Mouse (Mus musculus): Measurements from ENCODE around the gene Nelfa. TPM values are rescaled to one million over a fixed set of nuclear protein-coding genes. Genes with fewer than 3 reads are reported as not detected.

Nelfa gene
- 14.8 and 15.7 TPM in 2 replicates for polyA plus RNA-seq (2012; rRNA removed)

DNA sequence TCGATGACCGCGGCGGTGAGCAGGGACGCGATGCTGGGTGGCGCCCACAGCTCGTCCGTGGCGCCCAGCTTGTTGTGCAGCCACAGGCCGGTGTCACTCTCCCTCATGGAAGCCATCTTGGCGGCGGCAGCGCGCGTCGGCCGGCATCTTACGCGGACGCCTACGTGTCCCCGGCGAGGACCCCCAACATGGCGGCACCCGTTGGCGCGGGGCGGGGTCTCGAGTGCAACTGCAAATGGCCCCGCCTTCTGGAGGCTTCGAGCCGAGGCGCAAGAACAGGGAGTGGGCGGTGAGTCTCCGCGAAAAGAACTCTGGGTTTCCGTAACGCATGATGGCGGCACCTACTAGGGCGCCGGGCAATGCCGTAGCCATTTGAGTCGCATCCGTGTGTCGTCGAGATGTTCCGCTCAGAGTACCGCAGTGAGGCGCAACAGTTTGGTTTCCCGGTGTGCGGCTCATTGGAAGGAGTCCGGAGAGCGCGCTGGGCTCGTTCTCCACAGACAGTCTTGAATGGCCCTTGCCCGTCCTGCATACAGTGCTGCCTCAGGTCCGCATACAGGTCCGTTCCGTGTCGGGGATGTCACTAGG is at the start of gene Nelfa:
Gene Nelfa (minus strand): TSS at position 294 of the 588 bp plus-strand sequence.

DNA sequence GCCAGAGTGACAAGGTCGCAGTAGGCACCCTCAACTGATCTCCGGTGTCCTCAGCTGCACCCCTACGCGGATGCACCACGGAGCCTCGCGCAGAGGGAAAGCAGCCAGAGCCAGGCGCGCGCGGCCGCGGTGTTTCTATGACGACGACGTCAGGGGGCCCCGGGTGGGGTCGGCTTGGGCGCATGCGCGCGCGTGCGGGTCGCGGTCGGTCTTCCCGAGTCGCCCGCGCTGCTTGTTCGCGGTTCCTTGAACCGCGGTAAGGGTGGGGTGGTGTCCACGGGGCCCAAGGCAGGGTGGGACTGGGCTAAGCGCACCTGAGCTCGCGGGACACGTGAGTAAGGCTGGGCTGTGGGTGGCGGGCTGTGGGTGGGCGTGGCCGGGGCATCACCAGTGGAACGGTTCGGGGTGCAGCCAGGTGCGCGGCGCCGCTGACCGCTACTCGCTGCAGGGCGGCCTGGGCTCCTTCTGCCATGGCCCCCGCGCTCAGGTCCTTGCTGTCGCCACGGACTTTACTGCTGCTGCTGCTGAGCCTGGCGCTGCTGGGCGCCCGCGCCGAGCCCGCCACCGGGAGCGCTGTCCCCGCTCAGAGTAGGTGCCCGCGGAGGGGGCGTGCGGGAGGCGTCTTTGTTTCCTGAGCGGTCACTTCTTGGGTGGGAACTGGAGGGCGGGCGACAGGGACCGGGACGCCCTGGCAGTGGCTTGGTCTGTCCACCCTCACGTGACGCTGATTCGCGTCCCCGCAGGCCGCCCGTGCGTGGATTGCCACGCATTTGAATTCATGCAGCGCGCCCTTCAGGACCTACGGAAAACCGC is 47.3 kb upstream of the Nelfa start, which contains the start of gene Gm1673:
Gene Gm1673 (plus strand): TSS at position 125 of the 813 bp plus-strand sequence.

Other genes with a start within 250 kb of the Nelfa start
- 9.4 and 13.8 TPM in 2 replicates for gene Fgfr3, start 214.7 kb downstream of the Nelfa start, polyA plus RNA-seq (2012; rRNA removed)
- gene Letm1, start 153.6 kb downstream of the Nelfa start, polyA plus RNA-seq (2012; rRNA removed), result 6.3 and 6.8 TPM in 2 replicates
- 14.3 and 14.5 TPM in 2 replicates for gene Nsd2, start 115.7 kb downstream of the Nelfa start, polyA plus RNA-seq (2012; rRNA removed)
- gene Gm1673, start 47.0 kb upstream of the Nelfa start, polyA plus RNA-seq (2012; rRNA removed), result 3.9 and 4.2 TPM in 2 replicates
- 0.30 TPM in 2 replicates for gene Nat8l, start 59.6 kb upstream of the Nelfa start, polyA plus RNA-seq (2012; rRNA removed)
- gene Poln, start 233.0 kb upstream of the Nelfa start, polyA plus RNA-seq (2012; rRNA removed), result 0.15 and 0.30 TPM in 2 replicates
- 5.5 and 6.0 TPM in 2 replicates for gene Haus3, start 233.1 kb upstream of the Nelfa start, polyA plus RNA-seq (2012; rRNA removed)

Data from liver, embryonic 18 days (tissue).